Mouse (Mus musculus): ENCODE measurements around the gene Akr1a1. TPM values are rescaled to one million over a fixed set of nuclear protein-coding genes. Genes with fewer than 3 reads are reported as not detected.

Akr1a1 gene
- polyA plus RNA-seq, 1 experiment from 2014 or later, result 780 TPM

- no peaks in the 10 kb centered on the region for H3K9me3 ChIP-seq
- no peak overlapping the region for H3K27ac ChIP-seq
- no peak overlapping the region for H3K4me3 ChIP-seq
- 0 out of 2 replicates have a peak, but pooled peaks cover 4% of the 10 kb centered on the region for H3K4me1 ChIP-seq
- no peaks in the 10 kb centered on the region for H3K36me3 ChIP-seq
- no peak overlapping the region for H3K9ac ChIP-seq
- no peak for ATAC-seq (ENCODE audit: insufficient number of reproducible peaks, low FRiP score, low TSS enrichment, low read depth)
- WGBS, result 63% methylated on average over 3 of the region's 3 CpGs
- no peaks in the 10 kb centered on the region for H3K27me3 ChIP-seq
- no peak overlapping the region for H3K4me2 ChIP-seq
These were observed 4.2 kb upstream of the Akr1a1 start for GRCm38 (mm10) chr4:116655658-116656057.

DNA sequence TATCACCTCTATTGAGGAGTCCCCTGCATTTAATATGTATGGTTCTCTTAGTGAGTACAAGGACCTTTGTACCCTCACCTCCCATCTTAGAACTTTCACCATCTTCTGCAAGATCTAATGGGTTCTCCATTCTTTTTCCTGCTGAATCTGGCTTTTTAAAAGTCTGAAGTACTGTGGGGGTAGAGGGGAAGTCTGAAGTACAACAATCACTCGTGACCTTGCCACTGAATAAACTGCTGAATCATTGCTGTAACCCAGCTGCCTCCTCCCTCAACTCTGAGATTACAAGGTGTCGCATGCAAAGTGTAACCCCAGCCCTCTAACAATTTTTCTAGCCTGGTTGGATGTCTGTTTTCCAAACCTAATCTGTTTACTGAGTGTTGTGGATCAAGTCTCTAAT, 3.6 kb upstream of the Akr1a1 start:
- no peaks in the 10 kb centered on the region for H3K9me3 ChIP-seq
- no peaks in the 10 kb centered on the region; the same call in 1 of the 2 replicates for H3K36me3 ChIP-seq
- no peak for ATAC-seq (ENCODE audit: insufficient number of reproducible peaks, low FRiP score, low TSS enrichment, low read depth)
- H3K27me3 ChIP-seq, result no peaks in the 10 kb centered on the region
- WGBS, result 61% methylated on average over 2 of the region's 2 CpGs
- no peak overlapping the region for H3K9ac ChIP-seq
- H3K4me2 ChIP-seq, result no peak overlapping the region
- peaks cover 6% of the 10 kb centered on the region for H3K4me1 ChIP-seq
- H3K27ac ChIP-seq, result no peak overlapping the region
- no peak overlapping the region for H3K4me3 ChIP-seq

- ATAC-seq (ENCODE audit: insufficient number of reproducible peaks, low FRiP score, low TSS enrichment, low read depth), result no peak
- no peak overlapping the region for H3K27ac ChIP-seq
- H3K4me2 ChIP-seq, result no peak overlapping the region
- no peak overlapping the region for H3K9ac ChIP-seq
- no peaks in the 10 kb centered on the region for H3K9me3 ChIP-seq
- peaks cover 19% of the 10 kb centered on the region for H3K4me1 ChIP-seq
- H3K36me3 ChIP-seq, result peaks cover 9% of the 10 kb centered on the region
- H3K27me3 ChIP-seq, result no peaks in the 10 kb centered on the region
- 89% methylated on average over 6 of the region's 6 CpGs for WGBS
- no peak overlapping the region for H3K4me3 ChIP-seq
These were observed 1.7 kb upstream of the Akr1a1 start for GRCm38 (mm10) chr4:116653228-116653627.

DNA sequence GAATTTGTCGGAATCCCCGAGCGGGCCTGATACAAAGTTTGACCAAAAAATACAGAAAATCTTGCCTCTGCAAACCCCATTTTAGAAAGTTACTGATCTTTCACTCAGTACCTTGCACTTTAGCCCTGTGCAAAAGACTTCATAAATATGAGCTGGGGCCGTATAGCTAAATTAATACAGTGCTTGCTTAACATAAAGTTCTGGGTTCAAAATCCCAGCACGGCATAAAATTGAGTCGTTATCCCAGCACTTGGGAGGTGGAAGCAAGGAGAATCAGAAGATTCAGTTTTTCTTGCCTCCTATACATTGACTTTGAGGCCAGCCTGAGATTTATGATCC, 286 bp upstream of the Akr1a1 start:
- H3K4me2 ChIP-seq, result peak overlapping the region; percentile 69
- no peak for ATAC-seq (ENCODE audit: insufficient number of reproducible peaks, low FRiP score, low TSS enrichment, low read depth)
- peaks cover 19% of the 10 kb centered on the region for H3K36me3 ChIP-seq
- H3K4me1 ChIP-seq, result peaks cover 23% of the 10 kb centered on the region
- 8% methylated on average over 6 of the region's 6 CpGs for WGBS
- H3K9ac ChIP-seq, result peak overlapping the region; percentile 41; the same call in 1 of the 2 replicates
- H3K27ac ChIP-seq, result peak overlapping the region; percentile 96
- peak overlapping the region; percentile 78 for H3K4me3 ChIP-seq
- no peaks in the 10 kb centered on the region for H3K27me3 ChIP-seq
- no peaks in the 10 kb centered on the region for H3K9me3 ChIP-seq

- H3K27me3 ChIP-seq, result no peaks in the 10 kb centered on the region
- WGBS, result 34% methylated on average over 5 of the region's 5 CpGs
- H3K4me2 ChIP-seq, result peak overlapping the region; percentile 69
- no peak for ATAC-seq (ENCODE audit: insufficient number of reproducible peaks, low FRiP score, low TSS enrichment, low read depth)
- peak overlapping the region; percentile 78 for H3K4me3 ChIP-seq
- H3K36me3 ChIP-seq, result peaks cover 29% of the 10 kb centered on the region
- H3K27ac ChIP-seq, result peak overlapping the region; percentile 96
- peaks cover 27% of the 10 kb centered on the region for H3K4me1 ChIP-seq
- H3K9ac ChIP-seq, result peak overlapping the region; percentile 92
- no peaks in the 10 kb centered on the region for H3K9me3 ChIP-seq
These were observed 1.1 kb downstream of the Akr1a1 start for GRCm38 (mm10) chr4:116650365-116650764.

DNA sequence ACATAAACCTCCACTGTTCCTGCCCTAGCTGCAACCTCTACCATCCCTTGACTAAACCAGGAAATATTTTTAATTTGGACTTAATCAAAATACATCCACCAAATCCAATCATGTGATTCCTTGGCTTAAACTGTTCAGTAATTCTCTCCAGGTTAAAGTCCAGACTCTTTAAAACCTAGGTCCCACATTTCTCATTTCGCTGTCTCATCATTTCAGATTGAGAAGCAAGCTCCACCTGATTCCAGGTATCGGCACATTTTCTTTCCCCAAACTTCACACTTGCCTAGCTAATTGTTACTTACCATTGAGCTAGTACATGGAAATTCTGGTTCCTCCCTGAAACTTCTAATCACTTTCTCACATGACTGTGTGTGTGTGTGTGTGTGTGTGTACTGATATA, 2.1 kb downstream of the Akr1a1 start:
- Histone ChIP-seq H3K4me3 (peak overlapping the region; percentile 78; the same call in 1 of the 2 replicates), H3K27me3 (no peaks in the 10 kb centered on the region), H3K36me3 (peaks cover 38% of the 10 kb centered on the region), H3K9me3 (no peaks in the 10 kb centered on the region), H3K4me1 (peaks cover 27% of the 10 kb centered on the region), H3K27ac (no peak overlapping the region), H3K9ac (no peak overlapping the region), H3K4me2 (0 out of 2 replicates have a peak overlapping the region, but pooled peaks have one; percentile 69)
- WGBS, result 98% methylated on average over 2 of the region's 2 CpGs
- no peak for ATAC-seq (ENCODE audit: insufficient number of reproducible peaks, low FRiP score, low TSS enrichment, low read depth)

- Histone ChIP-seq H3K4me1 (peaks cover 24% of the 10 kb centered on the region), H3K9ac (no peak overlapping the region), H3K36me3 (peaks cover 70% of the 10 kb centered on the region), H3K4me2 (no peak overlapping the region), H3K4me3 (no peak overlapping the region), H3K27me3 (no peaks in the 10 kb centered on the region), H3K9me3 (no peaks in the 10 kb centered on the region), H3K27ac (no peak overlapping the region)
- no peak for ATAC-seq (ENCODE audit: insufficient number of reproducible peaks, low FRiP score, low TSS enrichment, low read depth)
- 88% methylated on average over 7 of the region's 7 CpGs for WGBS
These were observed 5.9 kb downstream of the Akr1a1 start for GRCm38 (mm10) chr4:116645624-116646023.

GRCm38 (mm10) chr4:116644326-116644725, 7.2 kb downstream of the Akr1a1 start:
- H3K27me3 ChIP-seq, result no peaks in the 10 kb centered on the region
- H3K4me2 ChIP-seq, result no peak overlapping the region
- peaks cover 76% of the 10 kb centered on the region for H3K36me3 ChIP-seq
- H3K4me3 ChIP-seq, result no peak overlapping the region
- ATAC-seq (ENCODE audit: insufficient number of reproducible peaks, low FRiP score, low TSS enrichment, low read depth), result no peak
- H3K9me3 ChIP-seq, result no peaks in the 10 kb centered on the region
- peaks cover 13% of the 10 kb centered on the region; the same call in 1 of the 2 replicates for H3K4me1 ChIP-seq
- 52% methylated on average over 6 of the region's 6 CpGs for WGBS
- H3K27ac ChIP-seq, result no peak overlapping the region
- H3K9ac ChIP-seq, result no peak overlapping the region

DNA sequence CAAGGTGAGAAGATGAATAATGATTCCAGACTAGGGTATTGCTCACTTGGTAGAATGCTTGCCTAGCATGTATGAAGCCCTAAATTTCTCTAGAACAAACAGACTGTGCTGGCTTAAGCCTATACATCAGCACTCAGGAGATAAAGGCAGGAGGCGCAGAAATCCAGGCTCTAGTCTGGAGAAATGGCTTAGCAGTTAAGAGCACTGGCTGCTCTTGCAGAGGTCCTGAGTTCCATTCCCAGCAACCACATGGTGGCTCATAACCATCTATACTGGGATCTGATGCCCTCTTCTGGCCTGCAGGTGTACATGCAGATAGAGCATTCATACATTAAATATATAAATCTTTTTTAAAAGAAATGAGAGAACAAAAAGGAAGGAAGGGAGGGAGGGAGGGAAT, 9.4 kb downstream of the Akr1a1 start:
- Histone ChIP-seq H3K9ac (no peak overlapping the region), H3K4me3 (no peak overlapping the region), H3K4me2 (no peak overlapping the region), H3K27ac (no peak overlapping the region), H3K36me3 (peaks cover 82% of the 10 kb centered on the region), H3K9me3 (no peaks in the 10 kb centered on the region), H3K27me3 (no peaks in the 10 kb centered on the region), H3K4me1 (0 out of 2 replicates have a peak, but pooled peaks cover 5% of the 10 kb centered on the region)
- 97% methylated on average over 1 of the region's 1 CpGs for WGBS
- ATAC-seq (ENCODE audit: insufficient number of reproducible peaks, low FRiP score, low TSS enrichment, low read depth), result no peak

DNA sequence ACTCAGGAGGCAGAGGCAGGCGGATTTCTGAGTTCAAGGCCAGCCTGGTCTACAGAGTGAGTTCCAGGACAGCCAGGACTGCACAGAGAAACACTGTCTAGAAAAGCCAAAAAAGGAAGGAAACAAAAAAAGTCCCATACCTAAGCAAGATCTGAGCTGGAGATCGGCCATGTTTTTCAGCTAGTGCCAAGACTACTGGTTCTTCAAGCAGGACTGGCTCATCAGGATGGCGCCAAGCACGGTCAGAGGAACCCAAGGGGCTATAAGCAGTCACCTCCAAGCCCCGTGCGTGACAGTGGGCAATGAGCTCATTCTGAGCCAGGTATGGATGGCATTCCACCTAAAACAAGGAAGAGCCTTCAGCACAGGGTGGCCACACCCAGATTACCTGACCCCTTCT, 12.7 kb downstream of the Akr1a1 start:
- no peak for ATAC-seq (ENCODE audit: insufficient number of reproducible peaks, low FRiP score, low TSS enrichment, low read depth)
- WGBS, result 89% methylated on average over 6 of the region's 6 CpGs

GRCm38 (mm10) chr4:116635197-116635596, 16.3 kb downstream of the Akr1a1 start:
- ATAC-seq (ENCODE audit: insufficient number of reproducible peaks, low FRiP score, low TSS enrichment, low read depth), result no peak
- WGBS, result 88% methylated on average over 1 of the region's 1 CpGs
- no peaks in the 10 kb centered on the region for H3K27me3 ChIP-seq

More for the DNA sequence above, 12.7 kb downstream of the Akr1a1 start:
- Histone ChIP-seq H3K27ac (no peak overlapping the region), H3K4me2 (no peak overlapping the region), H3K9me3 (no peaks in the 10 kb centered on the region), H3K4me3 (no peak overlapping the region), H3K4me1 (no peaks in the 10 kb centered on the region), H3K9ac (no peak overlapping the region), H3K27me3 (no peaks in the 10 kb centered on the region), H3K36me3 (peaks cover 89% of the 10 kb centered on the region)

GRCm38 (mm10) chr4:116627722-116628662, 23.5 kb downstream of the Akr1a1 start, which contains the start of gene Nasp:
Gene Nasp (minus strand): TSS chr4:116627941.
- ATAC-seq (ENCODE audit: insufficient number of reproducible peaks, low FRiP score, low TSS enrichment, low read depth), result peak; percentile 83
- Histone ChIP-seq H3K4me3 (peak within 1 kb of the TSS; percentile 99), H3K4me1 (peaks cover 15% of the 10 kb centered on the region), H3K36me3 (peaks cover 9% of the 10 kb centered on the region), H3K27me3 (no peaks in the 10 kb centered on the region), H3K9ac (peak within 1 kb of the TSS; percentile 90), H3K9me3 (no peaks in the 10 kb centered on the region), H3K4me2 (peak within 1 kb of the TSS; percentile 67), H3K27ac (peak within 1 kb of the TSS; percentile 95)
- WGBS, result 5% methylated on average over 23 of the region's 23 CpGs

More at GRCm38 (mm10) chr4:116635197-116635596, 16.3 kb downstream of the Akr1a1 start:
- Histone ChIP-seq H3K4me3 (no peak overlapping the region), H3K9me3 (no peaks in the 10 kb centered on the region), H3K27ac (no peak overlapping the region), H3K9ac (no peak overlapping the region), H3K36me3 (peaks cover 70% of the 10 kb centered on the region), H3K4me1 (no peaks in the 10 kb centered on the region), H3K4me2 (no peak overlapping the region)
